ENCODE assay signal across 8 mouse cellular contexts in the genomic region with DNA sequence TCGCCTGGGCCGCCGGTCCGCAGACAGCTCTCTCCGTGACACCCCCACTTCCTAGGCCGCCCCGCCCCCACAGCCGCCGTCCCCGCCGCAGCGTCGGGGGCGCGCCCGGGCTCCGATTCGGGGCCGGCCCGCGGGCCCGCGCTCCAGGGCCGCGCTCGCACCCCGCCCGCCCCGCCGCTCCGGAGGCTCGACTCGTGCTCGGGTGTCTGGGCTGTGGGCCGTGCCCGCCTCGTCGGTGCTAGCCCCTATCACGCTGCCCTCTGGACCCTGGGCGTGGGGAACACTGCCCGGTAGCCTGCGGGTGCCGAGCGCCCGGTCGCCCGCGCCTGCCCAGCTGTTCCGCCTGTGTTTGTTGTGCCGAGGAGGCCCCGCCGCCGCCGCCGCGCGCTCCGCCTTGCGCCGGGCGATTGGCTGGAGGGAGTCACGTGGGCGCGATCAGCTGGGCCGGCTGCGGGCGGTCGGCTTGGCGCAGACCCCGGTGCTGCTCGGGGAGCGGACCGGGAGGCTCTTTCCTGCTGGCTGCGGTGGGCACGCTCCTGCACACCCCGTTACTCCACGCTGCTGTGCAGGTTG. TPM values are rescaled to one million over a fixed set of nuclear protein-coding genes. Genes with fewer than 3 reads are reported as not detected.
DNase-seq lines count a peak whose midpoint lies in the region; ATAC-seq and TF ChIP-seq lines count a peak whose summit lies in the region.

No protein-coding gene starts in this region.

- H3K4me3 ChIP-seq in C2C12 (ENCODE audit: insufficient read depth, poor library complexity, severe bottlenecking), result peak overlapping the region; percentile 76
- H3K4me3 ChIP-seq in bone marrow macrophage, adult 2 months (ENCODE audit: insufficient read depth, low read length), result peak overlapping the region; percentile 68
- H3K4me3 ChIP-seq in embryonic facial prominence, embryonic 15.5 days (replicated peaks), result peak overlapping the region; percentile 74
- H3K4me3 ChIP-seq in kidney, embryonic 14.5 days (ENCODE audit: low read length), result peak overlapping the region; percentile 86
- H3K4me3 ChIP-seq in limb, embryonic 15.5 days, result peak overlapping the region; percentile 95
- peak overlapping the region; percentile 90 for H3K4me3 ChIP-seq in midbrain, postnatal 0 days (ENCODE audit: low read depth, low read length)

- H3K27me3 ChIP-seq in C2C12 (ENCODE audit: control insufficient read depth, insufficient read depth, insufficient read length), result no peaks in the 10 kb centered on the region
- H3K27me3 ChIP-seq in embryonic facial prominence, embryonic 15.5 days, result no peaks in the 10 kb centered on the region
- H3K27me3 ChIP-seq in kidney, embryonic 14.5 days (ENCODE audit: control insufficient read depth, insufficient read depth, low read length), result no peaks in the 10 kb centered on the region
- no peaks in the 10 kb centered on the region for H3K27me3 ChIP-seq in limb, embryonic 15.5 days
- H3K27me3 ChIP-seq in midbrain, postnatal 0 days (ENCODE audit: insufficient read depth, low read length), result no peaks in the 10 kb centered on the region

- H3K9me3 ChIP-seq in embryonic facial prominence, embryonic 15.5 days (replicated peaks), result no peaks in the 10 kb centered on the region
- H3K9me3 ChIP-seq in kidney, embryonic 14.5 days (ENCODE audit: control insufficient read depth, low read length), result no peaks in the 10 kb centered on the region
- no peaks in the 10 kb centered on the region for H3K9me3 ChIP-seq in limb, embryonic 15.5 days
- no peaks in the 10 kb centered on the region for H3K9me3 ChIP-seq in midbrain, postnatal 0 days (ENCODE audit: low read length)

- peak overlapping the region; percentile 90 for H3K9ac ChIP-seq in embryonic facial prominence, embryonic 15.5 days
- H3K9ac ChIP-seq in kidney, embryonic 14.5 days (ENCODE audit: low read depth, low read length), result peak overlapping the region; percentile 94
- H3K9ac ChIP-seq in limb, embryonic 15.5 days, result peak overlapping the region; percentile 89
- H3K9ac ChIP-seq in midbrain, postnatal 0 days (replicated peaks; ENCODE audit: low read length, poor library complexity, severe bottlenecking), result peak overlapping the region; percentile 99

- DNase-seq in heart, adult 9 months (ENCODE audit: low spot score in 2 of 2), result peak; percentile 92 to 93
- peak; percentile 89 for DNase-seq in midbrain, postnatal 0 days (ENCODE audit: low spot score)
- DNase-seq in spleen, postnatal 36 days (ENCODE audit: low spot score in 2 of 2), result peak; percentile 90 to 92

- ATAC-seq in embryonic facial prominence, embryonic 15.5 days (ENCODE audit: insufficient number of reproducible peaks, low FRiP score, low TSS enrichment, low read depth), result peak; percentile 79
- ATAC-seq in kidney, embryonic 14.5 days (ENCODE audit: low FRiP score, low TSS enrichment), result peak; percentile 69
- peak; percentile 53 for ATAC-seq in limb, embryonic 15.5 days (ENCODE audit: insufficient number of reproducible peaks, low FRiP score, low TSS enrichment, low read depth)
- ATAC-seq in midbrain, postnatal 0 days (ENCODE audit: low FRiP score), result peak; percentile 75

- H3K4me1 ChIP-seq in bone marrow macrophage, adult 2 months (ENCODE audit: control insufficient read depth, insufficient read depth, low read length), result peaks cover 20% of the 10 kb centered on the region
- H3K4me1 ChIP-seq in embryonic facial prominence, embryonic 15.5 days, result peaks cover 8% of the 10 kb centered on the region; the same call in 1 of the 2 replicates
- no peaks in the 10 kb centered on the region for H3K4me1 ChIP-seq in kidney, embryonic 14.5 days (ENCODE audit: control insufficient read depth, insufficient read depth, low read length)
- H3K4me1 ChIP-seq in limb, embryonic 15.5 days, result peaks cover 12% of the 10 kb centered on the region
- peaks cover 5% of the 10 kb centered on the region; the same call in 1 of the 2 replicates for H3K4me1 ChIP-seq in midbrain, postnatal 0 days (ENCODE audit: insufficient read depth, low read length)

- H3K27ac ChIP-seq in bone marrow macrophage, adult 2 months (ENCODE audit: insufficient read depth, low read depth, low read length), result peak overlapping the region; percentile 88
- peak overlapping the region; percentile 99 for H3K27ac ChIP-seq in embryonic facial prominence, embryonic 15.5 days (replicated peaks)
- H3K27ac ChIP-seq in kidney, embryonic 14.5 days (ENCODE audit: low read depth, low read length), result peak overlapping the region; percentile 89; the same call in 1 of the 2 replicates
- peak overlapping the region; percentile 98 for H3K27ac ChIP-seq in limb, embryonic 15.5 days
- peak overlapping the region; percentile 100 for H3K27ac ChIP-seq in midbrain, postnatal 0 days (ENCODE audit: low read depth, low read length)

- TF ChIP-seq POLR2A in bone marrow macrophage, adult 2 months (IDR thresholded peaks at IDR 0.05; ENCODE audit: borderline replicate concordance, low read depth, low read length), result no peak

- peaks cover 19% of the 10 kb centered on the region for H3K79me2 ChIP-seq in C2C12 (ENCODE audit: control insufficient read depth, insufficient read depth)

- H3K79me3 ChIP-seq in C2C12 (ENCODE audit: low read depth), result no peaks in the 10 kb centered on the region

- H3K36me3 ChIP-seq in C2C12 (ENCODE audit: control insufficient read depth, insufficient read depth), result no peaks in the 10 kb centered on the region
- H3K36me3 ChIP-seq in embryonic facial prominence, embryonic 15.5 days, result no peaks in the 10 kb centered on the region; the same call in 1 of the 2 replicates
- H3K36me3 ChIP-seq in kidney, embryonic 14.5 days (ENCODE audit: control insufficient read depth, insufficient read depth, low read length), result no peaks in the 10 kb centered on the region
- H3K36me3 ChIP-seq in limb, embryonic 15.5 days, result no peaks in the 10 kb centered on the region
- H3K36me3 ChIP-seq in midbrain, postnatal 0 days (ENCODE audit: insufficient read depth, low read length), result no peaks in the 10 kb centered on the region

- H3K4me2 ChIP-seq in embryonic facial prominence, embryonic 15.5 days (replicated peaks), result peak overlapping the region; percentile 66
- peak overlapping the region; percentile 49 for H3K4me2 ChIP-seq in kidney, embryonic 14.5 days (replicated peaks; ENCODE audit: low read depth, low read length)
- peak overlapping the region; percentile 74 for H3K4me2 ChIP-seq in limb, embryonic 15.5 days
- peak overlapping the region; percentile 55 for H3K4me2 ChIP-seq in midbrain, postnatal 0 days (ENCODE audit: low read depth, low read length, poor library complexity, severe bottlenecking)

- peak overlapping the region; percentile 94 for H3ac ChIP-seq in C2C12 (ENCODE audit: control insufficient read depth, insufficient read length, low read depth)

- WGBS in embryonic facial prominence, embryonic 15.5 days, result under 1% methylated on average over 57 of the region's 77 CpGs
- under 1% methylated on average over 71 of the region's 77 CpGs for WGBS in kidney, embryonic 14.5 days
- under 1% methylated on average over 67 of the region's 77 CpGs for WGBS in limb, embryonic 15.5 days
- WGBS in midbrain, postnatal 0 days, result under 1% methylated on average over 46 of the region's 77 CpGs

- no peak for TF ChIP-seq CTCF in C2C12 (IDR thresholded peaks at IDR 0.05; ENCODE audit: control insufficient read depth, insufficient read depth, insufficient read length)
- no peak for TF ChIP-seq CTCF in bone marrow macrophage, adult 2 months (IDR thresholded peaks at IDR 0.05; ENCODE audit: low read depth, low read length)
- TF ChIP-seq CTCF in midbrain, postnatal 0 days (IDR thresholded peaks at IDR 0.05), result no peak

TF ChIP-seq in C2C12, 6 proteins besides CTCF, POLR2A, EP300 and RAD21:
- peak; percentile 87 for TF ChIP-seq USF1 (IDR thresholded peaks at IDR 0.05; ENCODE audit: low read depth)
- TF ChIP-seq FOSL1 (IDR thresholded peaks at IDR 0.05; ENCODE audit: insufficient read depth, low read length, poor library complexity, severe bottlenecking), result no peak

RNA-seq across cellular contexts. Expression of gene Ypel5, which starts 1.0 kb away (rescaled TPM):
- polyA plus RNA-seq in C2C12 (2012; fragmentation: generic; extraction: Trizol), result 10.1 TPM
- 85.2 and 88.3 TPM in 2 replicates for polyA plus RNA-seq in bone marrow macrophage, adult 2 months (2012; ENCODE audit: insufficient read depth, insufficient read length, missing spikeins)
- 54.2 and 56.9 TPM in 2 replicates for polyA plus RNA-seq in embryonic facial prominence, embryonic 15.5 days (2015; fragmentation: Nextera tagmentation; extraction: Ambion mirVana)
- 42.5 and 43.5 TPM in 2 replicates for polyA plus RNA-seq in kidney, embryonic 14.5 days (2014; fragmentation: Nextera tagmentation; extraction: Ambion mirVana)
- 61.6 and 62.1 TPM in 2 replicates for polyA plus RNA-seq in limb, embryonic 15.5 days (2015; fragmentation: Nextera tagmentation; extraction: Ambion mirVana)
- total RNA-seq in midbrain, postnatal 0 days (2014; rRNA removed), result 60.3 and 71.8 TPM in 2 replicates
- 115 and 120 TPM in 2 replicates for polyA plus RNA-seq in midbrain, postnatal 0 days (2015; fragmentation: Nextera tagmentation; extraction: Ambion mirVana)

Comparison
In these comparisons a context has a peak if more than half of its experiments do, and no peak if none do; other contexts are left out.
1. Peak in every context shown above with its lines: DNase-seq, ATAC-seq, H3K4me3 ChIP-seq and H3K27ac ChIP-seq.